Mouse (Mus musculus) liver, embryonic 15.5 days (tissue): ENCODE data around the gene Myl6. TPM values are rescaled to one million over a fixed set of nuclear protein-coding genes. Genes with fewer than 3 reads are reported as not detected.
A peak's percentile ranks its signal among the peaks of the same experiment; 100 is the strongest.

Experiments used
- ATAC-seq: fragments of 200-750 bp; cut with Nextera tagmentation; 2 replicates; pipeline ENCODE4 v1.8.0; 2017; ENCODE audit warnings: moderate number of reproducible peaks, mild to moderate bottlenecking, moderate library complexity; ENCODE audit not compliant: insufficient read depth
- H3K27ac ChIP-seq: fragments of 300-500 bp; sonication (generic); replicated peaks from 2 replicates; pipeline ENCODE4 v1.5.1; 2015; ENCODE audit warnings: mild to moderate bottlenecking, inconsistent platforms
- H3K27me3 ChIP-seq: fragments of 300-500 bp; sonication (generic); 2 replicates; pipeline ENCODE4 v1.6.1; 2015; ENCODE audit warnings: mild to moderate bottlenecking, inconsistent platforms
- H3K36me3 ChIP-seq: fragments of 300-500 bp; sonication (generic); replicated peaks from 2 replicates; pipeline ENCODE4 v1.6.1; 2015; ENCODE audit warnings: moderate library complexity, mild to moderate bottlenecking, inconsistent platforms
- H3K4me1 ChIP-seq: fragments of 300-500 bp; sonication (generic); replicated peaks from 2 replicates; pipeline ENCODE4 v1.6.1; 2015; ENCODE audit warnings: inconsistent platforms
- H3K4me2 ChIP-seq: fragments of 300-500 bp; sonication (generic); 2 replicates; pipeline ENCODE4 v1.6.1; 2015; ENCODE audit warnings: moderate library complexity, mild to moderate bottlenecking, inconsistent platforms
- H3K4me3 ChIP-seq: fragments of 300-500 bp; sonication (generic); replicated peaks from 2 replicates; pipeline ENCODE4 v1.5.1; 2015; ENCODE audit warnings: mild to moderate bottlenecking, inconsistent platforms
- H3K9ac ChIP-seq: fragments of 300-500 bp; sonication (generic); 2 replicates; pipeline ENCODE4 v1.6.1; 2015; ENCODE audit warnings: moderate library complexity, mild to moderate bottlenecking, inconsistent platforms
- H3K9me3 ChIP-seq: fragments of 300-500 bp; sonication (generic); replicated peaks from 2 replicates; pipeline ENCODE4 v1.6.1; 2016; ENCODE audit warnings: inconsistent platforms
- WGBS: fragments of 180-500 bp; shearing (Covaris S2); methylation state at CpG from one replicate; pipeline ENCODE4 v1.1.7; 2015; ENCODE audit warnings: mixed read lengths; ENCODE audit not compliant: insufficient replicate concordance; 5-methylcytosine and 5-hydroxymethylcytosine counted together
- polyA plus RNA-seq: library from polyadenylated mRNA; unstranded; fragments of >200 nt; fragmentation: Nextera tagmentation; extraction: Ambion mirVana; gene quantifications from 2 replicates; pipeline ENCODE4 v1.2.1, GENCODE M21; 2015

Myl6 gene
- polyA plus RNA-seq, 1 experiment from 2014 or later: 484 TPM

DNA sequence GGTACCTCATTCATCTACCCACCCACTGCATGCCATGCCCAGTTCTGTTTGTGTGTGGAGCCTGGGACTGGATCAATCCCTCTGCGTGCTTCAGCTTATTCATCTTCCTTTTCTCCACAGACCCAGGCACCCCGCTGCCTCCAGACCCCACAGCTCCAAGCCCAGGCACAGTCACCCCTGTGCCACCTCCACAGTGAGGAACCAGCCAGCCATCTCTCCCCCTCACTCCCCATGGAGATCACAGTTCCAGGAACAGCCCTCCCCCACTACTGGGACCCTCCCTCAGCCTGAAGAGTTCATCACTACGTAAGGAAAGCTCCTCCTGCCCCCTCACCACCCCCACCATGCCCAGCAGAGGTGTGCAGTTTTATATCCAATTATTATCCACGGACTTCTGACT is 5.2 kb downstream of the Myl6 start:
- ATAC-seq: no peak
- no peak overlapping the region for H3K9ac ChIP-seq
- no peak overlapping the region for H3K4me3 ChIP-seq
- H3K27ac ChIP-seq: no peak overlapping the region
- peaks cover 34% of the 10 kb centered on the region for H3K4me1 ChIP-seq
- H3K36me3 ChIP-seq: peaks cover 79% of the 10 kb centered on the region
- no peak overlapping the region for H3K4me2 ChIP-seq
- 84% methylated on average over 4 of the region's 4 CpGs for WGBS
- H3K27me3 ChIP-seq: no peaks in the 10 kb centered on the region
- H3K9me3 ChIP-seq: no peaks in the 10 kb centered on the region

DNA sequence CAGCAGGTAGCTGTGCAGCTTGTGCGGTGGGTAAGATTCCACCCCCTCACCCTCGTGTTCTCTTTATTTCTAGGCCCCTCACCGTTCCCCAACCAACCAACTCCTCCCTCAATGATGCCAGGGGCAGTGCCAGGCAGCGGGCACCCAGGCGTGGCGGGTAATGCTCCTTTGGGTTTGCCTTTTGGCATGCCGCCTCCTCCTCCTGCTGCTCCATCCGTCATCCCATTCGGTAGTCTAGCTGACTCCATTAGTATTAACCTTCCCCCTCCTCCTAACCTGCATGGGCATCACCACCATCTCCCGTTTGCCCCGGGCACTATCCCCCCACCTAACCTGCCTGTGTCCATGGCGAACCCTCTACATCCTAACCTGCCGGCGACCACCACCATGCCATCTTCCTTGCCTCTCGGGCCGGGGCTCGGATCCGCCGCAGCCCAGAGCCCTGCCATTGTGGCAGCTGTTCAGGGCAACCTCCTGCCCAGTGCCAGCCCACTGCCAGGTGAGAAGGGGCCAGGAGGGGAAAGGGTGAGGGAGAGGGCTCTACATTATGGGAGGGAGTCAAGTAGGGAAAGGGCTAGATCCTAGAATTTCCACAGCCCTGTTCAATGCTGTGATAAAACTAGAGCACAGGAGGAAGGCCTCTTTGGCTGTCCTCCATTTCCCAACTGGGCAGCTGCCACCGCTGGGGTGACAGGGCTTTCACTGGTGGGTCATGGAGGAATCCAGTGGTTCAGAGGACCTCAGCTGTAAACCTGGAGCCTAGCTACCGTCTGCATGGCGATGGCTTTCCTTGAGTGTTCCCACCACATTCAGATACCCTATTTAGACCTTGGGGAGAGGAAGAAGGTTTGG is 5.9 kb downstream of the Myl6 start:
- no peaks in the 10 kb centered on the region for H3K9me3 ChIP-seq
- 90% methylated on average over 22 of the region's 22 CpGs for WGBS
- H3K36me3 ChIP-seq: peaks cover 86% of the 10 kb centered on the region

DNA sequence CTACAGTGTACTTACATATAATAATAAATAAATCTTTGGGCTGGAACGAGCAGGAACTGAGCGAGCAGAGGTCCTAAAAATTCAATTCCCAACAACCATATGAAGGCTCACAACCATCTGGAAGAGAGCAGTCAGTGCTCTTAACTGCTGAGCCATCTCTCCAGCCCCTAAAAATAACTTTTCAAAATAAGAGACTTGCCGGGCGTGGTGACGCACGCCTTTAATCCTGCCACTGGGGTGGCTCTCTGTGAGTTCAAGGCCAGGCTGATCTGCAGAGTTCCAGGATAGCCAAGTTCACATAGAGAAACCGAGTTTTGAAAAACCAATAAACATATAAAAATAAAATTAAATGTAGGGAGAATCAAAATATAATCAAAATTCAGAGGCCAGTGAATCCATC is 7.6 kb downstream of the Myl6 start:
- Histone ChIP-seq H3K27ac (no peak overlapping the region), H3K4me3 (no peak overlapping the region), H3K27me3 (no peaks in the 10 kb centered on the region), H3K4me2 (no peak overlapping the region), H3K9ac (no peak overlapping the region), H3K36me3 (peaks cover 95% of the 10 kb centered on the region), H3K9me3 (no peaks in the 10 kb centered on the region), H3K4me1 (peaks cover 17% of the 10 kb centered on the region)
- ATAC-seq: no peak
- WGBS: 74% methylated on average over 7 of the region's 7 CpGs

More for the DNA sequence above, 5.9 kb downstream of the Myl6 start:
- H3K4me3 ChIP-seq: no peak overlapping the region
- H3K27ac ChIP-seq: no peak overlapping the region
- no peak overlapping the region for H3K4me2 ChIP-seq
- H3K4me1 ChIP-seq: peaks cover 34% of the 10 kb centered on the region
- no peak for ATAC-seq
- H3K9ac ChIP-seq: no peak overlapping the region
- no peaks in the 10 kb centered on the region for H3K27me3 ChIP-seq

DNA sequence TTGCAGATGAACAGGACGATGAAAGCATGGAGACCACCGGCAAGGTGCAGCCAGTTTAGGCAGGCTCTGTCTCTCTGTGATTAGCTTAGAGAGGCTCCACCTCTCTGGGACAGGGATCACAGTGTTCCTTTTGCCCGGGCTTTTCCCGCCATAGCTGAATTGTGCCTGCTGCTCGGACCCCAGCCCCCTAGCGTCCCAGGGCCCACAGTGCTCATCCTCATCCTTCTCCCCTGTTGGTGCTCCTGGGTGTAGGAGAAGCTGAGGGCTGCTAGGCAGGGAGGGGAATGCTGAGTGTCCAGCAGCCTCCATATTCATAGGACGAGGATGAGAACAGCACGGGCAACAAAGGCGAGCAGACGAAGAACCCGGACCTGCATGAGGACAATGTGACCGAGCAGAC is 19.6 kb downstream of the Myl6 start:
- no peaks in the 10 kb centered on the region for H3K9me3 ChIP-seq
- H3K27ac ChIP-seq: no peak overlapping the region
- H3K4me1 ChIP-seq: no peaks in the 10 kb centered on the region
- no peak for ATAC-seq
- H3K36me3 ChIP-seq: peaks cover 94% of the 10 kb centered on the region
- H3K27me3 ChIP-seq: no peaks in the 10 kb centered on the region
- no peak overlapping the region for H3K4me3 ChIP-seq
- WGBS: 89% methylated on average over 12 of the region's 12 CpGs
- H3K4me2 ChIP-seq: no peak overlapping the region
- H3K9ac ChIP-seq: no peak overlapping the region

DNA sequence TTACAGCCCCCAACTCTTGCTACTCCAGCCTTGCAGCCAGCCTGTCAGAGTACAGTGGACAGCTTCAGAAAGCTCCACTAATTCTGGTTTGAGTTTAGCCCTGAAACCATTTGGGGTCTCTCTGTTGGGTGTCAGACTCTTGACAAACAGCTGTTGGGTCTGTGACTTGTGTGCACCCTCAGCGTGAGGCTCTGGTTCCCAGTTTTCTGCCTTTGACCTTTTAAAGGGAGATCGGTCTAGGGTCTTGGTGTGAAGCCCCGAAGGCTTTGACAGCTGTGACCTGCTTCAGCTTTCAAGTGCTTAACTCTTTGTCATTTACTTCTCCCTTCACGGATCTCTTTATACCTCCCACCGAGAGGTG is 33.7 kb downstream of the Myl6 start:
- H3K4me1 ChIP-seq: peaks cover 37% of the 10 kb centered on the region
- H3K9me3 ChIP-seq: no peaks in the 10 kb centered on the region
- H3K4me2 ChIP-seq: peak overlapping the region; percentile 95
- peak overlapping the region; percentile 91 for H3K4me3 ChIP-seq
- no peaks in the 10 kb centered on the region for H3K27me3 ChIP-seq
- no peak for ATAC-seq
- H3K27ac ChIP-seq: peak overlapping the region; percentile 96
- 22% methylated on average over 5 of the region's 5 CpGs for WGBS
- H3K9ac ChIP-seq: peak overlapping the region; percentile 99
- H3K36me3 ChIP-seq: peaks cover 44% of the 10 kb centered on the region

DNA sequence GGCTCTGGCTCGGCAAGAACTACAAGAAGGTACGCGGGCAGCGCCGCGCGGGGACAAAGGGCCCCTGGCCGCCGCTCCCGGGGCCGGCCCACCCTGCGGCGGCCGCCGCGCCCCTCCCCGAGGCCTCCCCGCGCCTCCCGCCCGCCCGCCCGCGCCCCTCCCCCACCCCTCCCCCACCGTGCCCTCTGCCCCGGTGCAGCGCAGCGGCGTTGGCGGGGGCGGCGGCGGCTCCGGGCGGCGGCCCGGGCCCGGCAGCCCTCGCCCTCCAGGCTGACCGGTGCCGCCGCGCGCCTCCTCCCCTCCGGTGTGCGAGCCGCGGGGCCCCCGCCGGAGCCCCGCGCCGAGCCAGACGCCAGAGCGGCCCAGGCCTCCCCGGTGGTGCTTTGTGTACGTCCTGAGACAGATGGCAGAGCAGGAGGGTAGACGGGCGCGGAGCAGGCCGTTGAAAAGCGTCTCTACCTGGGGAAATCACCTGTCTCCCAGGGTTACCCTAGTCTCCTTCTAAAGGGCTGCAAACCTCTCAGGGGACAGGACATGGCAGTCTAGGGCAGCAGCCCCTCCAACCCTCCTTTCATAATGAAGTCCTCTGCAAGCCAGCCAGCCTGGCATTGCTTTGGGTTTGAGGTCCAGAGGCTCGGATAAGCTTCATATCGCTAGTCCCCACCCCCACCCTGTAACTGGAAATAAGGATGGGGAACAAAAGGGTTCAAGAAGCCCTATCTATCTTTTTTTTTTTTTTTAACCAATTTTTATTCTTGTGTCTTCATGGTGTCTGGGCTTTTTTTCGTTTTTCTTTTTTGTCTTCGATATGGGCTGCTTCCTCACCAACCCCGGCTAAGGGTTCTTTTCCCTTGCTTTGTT is 34.3 kb downstream of the Myl6 start:
- Histone ChIP-seq H3K27ac (peak overlapping the region; percentile 96), H3K9ac (peak overlapping the region; percentile 99), H3K4me3 (peak overlapping the region; percentile 91), H3K4me1 (peaks cover 43% of the 10 kb centered on the region), H3K36me3 (peaks cover 38% of the 10 kb centered on the region), H3K9me3 (no peaks in the 10 kb centered on the region), H3K27me3 (no peaks in the 10 kb centered on the region), H3K4me2 (peak overlapping the region; percentile 95)
- peak; percentile 79 for ATAC-seq
- WGBS: 1% methylated on average over 56 of the region's 67 CpGs

DNA sequence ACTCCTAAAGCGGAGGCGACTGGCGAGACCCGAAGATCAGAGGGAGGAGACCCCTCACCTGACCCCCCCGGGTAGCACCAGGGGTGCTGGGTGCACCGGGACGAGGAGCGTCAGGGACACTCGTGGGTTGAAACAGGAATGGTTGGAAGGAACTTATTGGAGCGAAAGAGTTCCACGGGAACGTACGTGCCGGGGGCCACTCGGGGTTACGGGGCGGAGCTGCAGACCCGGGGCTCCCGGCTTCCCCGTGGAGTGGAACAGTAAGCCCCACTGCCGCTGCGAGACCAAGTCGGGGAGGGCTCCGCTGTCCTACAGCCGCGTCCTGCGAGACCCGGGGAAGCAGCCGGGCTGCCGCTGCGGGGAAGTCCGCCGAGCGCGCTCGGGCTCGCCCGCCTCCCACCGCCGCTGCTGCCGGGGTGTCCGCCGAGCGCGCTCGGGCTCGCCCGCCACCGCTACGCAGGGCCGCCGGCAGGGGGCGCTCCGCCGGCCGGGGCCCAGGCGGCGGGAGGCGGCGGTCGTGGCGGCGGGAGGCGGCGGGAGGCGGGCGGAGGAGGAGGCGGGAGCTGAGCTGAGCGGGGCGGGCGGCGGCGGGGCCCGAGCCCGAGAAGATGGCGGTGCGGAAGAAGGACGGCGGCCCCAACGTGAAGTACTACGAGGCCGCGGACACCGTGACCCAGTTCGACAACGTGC is 35.1 kb downstream of the Myl6 start, which contains the start of gene Smarcc2:
Gene Smarcc2, plus strand, starts transcription at position 530 of the 690 bp plus-strand sequence.
- H3K27ac ChIP-seq: peak within 1 kb of the TSS; percentile 96
- H3K4me1 ChIP-seq: peaks cover 43% of the 10 kb centered on the region
- WGBS: under 1% methylated on average over 86 of the region's 86 CpGs
- H3K27me3 ChIP-seq: no peaks in the 10 kb centered on the region
- H3K4me2 ChIP-seq: peak within 1 kb of the TSS; percentile 95
- peak within 1 kb of the TSS; percentile 91 for H3K4me3 ChIP-seq
- peaks cover 31% of the 10 kb centered on the region for H3K36me3 ChIP-seq
- peak within 1 kb of the TSS; percentile 99 for H3K9ac ChIP-seq
- ATAC-seq: peak; percentile 83
- H3K9me3 ChIP-seq: no peaks in the 10 kb centered on the region

DNA sequence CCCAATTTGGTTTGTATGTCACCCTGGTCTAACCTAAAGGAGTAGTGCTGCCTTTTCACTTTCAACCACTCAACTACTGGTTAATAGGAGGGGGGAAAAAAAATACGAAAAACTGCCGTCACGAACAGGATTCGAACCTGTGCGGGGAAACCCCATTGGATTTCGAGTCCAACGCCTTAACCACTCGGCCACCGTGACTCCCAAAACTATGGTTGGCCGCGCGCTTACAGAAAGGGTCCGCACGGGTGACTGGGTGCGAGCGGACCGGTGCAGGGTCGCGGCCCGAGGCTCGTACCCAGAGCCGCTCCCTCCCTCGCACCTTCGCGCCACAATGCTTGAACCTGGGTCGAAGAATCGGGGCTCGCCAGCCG is 35.6 kb downstream of the Myl6 start:
- peak; percentile 48 for ATAC-seq

DNA sequence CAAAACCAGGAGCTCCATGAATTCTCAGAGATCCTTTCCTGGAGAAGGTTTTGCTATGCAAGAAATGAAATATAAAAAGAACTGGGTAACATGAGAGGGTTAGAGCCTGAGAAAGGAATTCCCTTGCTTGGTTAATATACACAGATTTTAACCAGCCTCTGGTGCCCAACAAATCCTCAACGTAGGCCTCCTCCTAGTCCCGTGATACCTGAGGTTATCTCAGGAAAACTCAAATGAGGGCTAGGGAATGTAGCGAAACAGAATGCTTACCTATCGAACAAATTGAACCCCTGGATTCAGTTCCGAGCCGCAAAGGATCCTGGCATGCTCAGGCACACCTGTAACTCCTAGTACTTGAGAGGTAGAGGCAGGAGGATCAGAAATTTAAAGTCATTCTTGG is 36.3 kb downstream of the Myl6 start:
- no peaks in the 10 kb centered on the region for H3K9me3 ChIP-seq
- peak overlapping the region; percentile 96 for H3K27ac ChIP-seq
- 80% methylated on average over 6 of the region's 6 CpGs for WGBS
- peak overlapping the region; percentile 95 for H3K4me2 ChIP-seq
- peaks cover 43% of the 10 kb centered on the region for H3K4me1 ChIP-seq
- H3K27me3 ChIP-seq: no peaks in the 10 kb centered on the region
- H3K9ac ChIP-seq: no peak overlapping the region
- H3K36me3 ChIP-seq: peaks cover 19% of the 10 kb centered on the region
- no peak for ATAC-seq
- H3K4me3 ChIP-seq: no peak overlapping the region; the same call in 1 of the 2 replicates

More for the DNA sequence above, 35.6 kb downstream of the Myl6 start:
- H3K4me1 ChIP-seq: peaks cover 43% of the 10 kb centered on the region
- peak overlapping the region; percentile 96 for H3K27ac ChIP-seq
- under 1% methylated on average over 29 of the region's 29 CpGs for WGBS
- H3K4me2 ChIP-seq: peak overlapping the region; percentile 95
- no peaks in the 10 kb centered on the region for H3K27me3 ChIP-seq
- no peaks in the 10 kb centered on the region for H3K9me3 ChIP-seq
- H3K4me3 ChIP-seq: peak overlapping the region; percentile 91
- peaks cover 25% of the 10 kb centered on the region for H3K36me3 ChIP-seq
- H3K9ac ChIP-seq: peak overlapping the region; percentile 99

DNA sequence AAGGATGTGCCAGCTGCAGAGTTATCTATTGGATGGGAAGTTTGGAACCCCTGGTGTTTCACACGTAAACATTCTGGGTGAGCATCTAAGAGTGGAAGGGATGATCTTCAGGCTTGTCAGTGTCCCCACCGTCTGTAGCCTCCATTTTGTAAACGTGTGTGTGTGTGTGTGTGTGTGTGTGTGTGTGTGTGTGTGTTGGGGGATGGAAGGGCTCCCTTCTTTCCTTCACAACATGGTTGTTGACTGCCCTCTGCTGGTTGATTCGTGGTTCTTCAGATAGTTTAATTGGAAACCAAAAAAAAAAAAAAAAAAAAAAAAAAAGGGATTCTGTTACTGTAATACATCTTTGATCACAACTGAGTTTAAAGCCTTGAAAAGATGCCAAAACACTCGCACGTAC is 38.7 kb downstream of the Myl6 start:
- Histone ChIP-seq H3K36me3 (no peaks in the 10 kb centered on the region), H3K9ac (no peak overlapping the region), H3K27ac (no peak overlapping the region), H3K9me3 (no peaks in the 10 kb centered on the region), H3K4me2 (peak overlapping the region; percentile 39), H3K4me3 (no peak overlapping the region), H3K27me3 (no peaks in the 10 kb centered on the region), H3K4me1 (peaks cover 34% of the 10 kb centered on the region)
- ATAC-seq: no peak
- 5% methylated on average over 6 of the region's 6 CpGs for WGBS

DNA sequence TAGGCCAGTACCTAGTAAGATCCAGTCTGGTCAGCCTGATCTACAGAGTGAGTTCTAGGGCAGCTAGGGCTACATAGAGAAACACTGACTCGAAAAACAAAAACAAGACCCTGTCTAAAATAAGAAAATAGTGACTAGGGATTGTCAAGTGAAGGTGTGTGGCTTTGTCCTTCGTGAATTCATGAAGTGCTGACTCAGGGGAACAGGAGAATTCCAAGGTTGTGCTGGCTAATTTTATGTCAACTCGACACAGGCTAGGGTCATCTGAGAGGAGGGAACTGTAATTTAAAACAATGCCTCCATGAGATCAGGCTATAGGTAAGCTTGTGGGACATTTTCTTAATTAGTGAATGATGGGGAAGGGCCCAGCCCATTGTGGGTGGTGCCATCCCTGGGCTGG is 39.5 kb downstream of the Myl6 start:
- no peak overlapping the region for H3K9ac ChIP-seq
- peaks cover 28% of the 10 kb centered on the region for H3K4me1 ChIP-seq
- no peak overlapping the region for H3K4me2 ChIP-seq
- H3K27ac ChIP-seq: no peak overlapping the region
- no peaks in the 10 kb centered on the region for H3K9me3 ChIP-seq
- no peak for ATAC-seq
- H3K27me3 ChIP-seq: no peaks in the 10 kb centered on the region
- WGBS: 57% methylated on average over 3 of the region's 3 CpGs
- no peaks in the 10 kb centered on the region for H3K36me3 ChIP-seq
- H3K4me3 ChIP-seq: no peak overlapping the region
